ENCODE assay signal across 8 mouse cellular contexts in genomic region chr10:7680731-7681301, GRCm38 (mm10). TPM values are rescaled to one million over a fixed set of nuclear protein-coding genes. Genes with fewer than 3 reads are reported as not detected.
DNase-seq lines count a peak whose midpoint lies in the region; ATAC-seq and TF ChIP-seq lines count a peak whose summit lies in the region.

TSS of gene Pcmt1 (minus strand) at chr10:7681136.
TSS of gene Lats1 (plus strand) at chr10:7681214.

- H3K4me3 ChIP-seq in G1E (ENCODE audit: low read depth, low read length) = peak within 1 kb of the TSS; percentile 87
- H3K4me3 ChIP-seq in cerebellum, adult 2 months (replicated peaks; ENCODE audit: insufficient read depth, low read depth, low read length) = peak within 1 kb of the TSS; percentile 89
- peak within 1 kb of the TSS; percentile 99 for H3K4me3 ChIP-seq in forebrain, postnatal 0 days (ENCODE audit: low read depth, low read length)
- H3K4me3 ChIP-seq in layer of hippocampus, adult 2 months = peak within 1 kb of the TSS; percentile 61
- H3K4me3 ChIP-seq in lung, adult 2 months (replicated peaks; ENCODE audit: extremely low read depth, low read depth, low read length) = peak within 1 kb of the TSS; percentile 99
- H3K4me3 ChIP-seq in neural tube, embryonic 15.5 days (replicated peaks) = peak within 1 kb of the TSS; percentile 96

- under 1% methylated on average over 58 of the region's 65 CpGs for WGBS in cerebellum, adult 2 months
- WGBS in forebrain, postnatal 0 days = 2% methylated on average over 65 of the region's 65 CpGs
- under 1% methylated on average over 65 of the region's 65 CpGs for WGBS in lung, adult 2 months
- WGBS in neural tube, embryonic 15.5 days = under 1% methylated on average over 65 of the region's 65 CpGs

- peaks cover 52% of the 10 kb centered on the region for H3K36me3 ChIP-seq in G1E (replicated peaks)
- H3K36me3 ChIP-seq in forebrain, postnatal 0 days (ENCODE audit: insufficient read depth) = 0 out of 2 replicates have a peak, but pooled peaks cover 14% of the 10 kb centered on the region
- peaks cover 27% of the 10 kb centered on the region for H3K36me3 ChIP-seq in neural tube, embryonic 15.5 days

- TF ChIP-seq CTCF in G1E (IDR thresholded peaks at IDR 0.05; ENCODE audit: low read depth, low read length) = no peak
- no peak for TF ChIP-seq CTCF in cerebellum, adult 2 months (IDR thresholded peaks at IDR 0.05; ENCODE audit: borderline replicate concordance, insufficient read depth, low read depth, low read length)
- no peak for TF ChIP-seq CTCF in forebrain, postnatal 0 days (IDR thresholded peaks at IDR 0.05; ENCODE audit: low read depth)
- TF ChIP-seq CTCF in layer of hippocampus, adult 2 months (conservative IDR thresholded peaks at IDR 0.05) = no peak
- TF ChIP-seq CTCF in lung, adult 2 months (IDR thresholded peaks at IDR 0.05; ENCODE audit: insufficient read depth, low read length) = no peak

- H3K4me1 ChIP-seq in G1E (ENCODE audit: insufficient read depth, low read depth, low read length) = peaks cover 47% of the 10 kb centered on the region
- H3K4me1 ChIP-seq in cerebellum, adult 2 months (ENCODE audit: control insufficient read depth, insufficient read depth, low read length) = peaks cover 14% of the 10 kb centered on the region; the same call in 1 of the 2 replicates
- H3K4me1 ChIP-seq in forebrain, postnatal 0 days (ENCODE audit: insufficient read depth) = peaks cover 25% of the 10 kb centered on the region
- H3K4me1 ChIP-seq in lung, adult 2 months (ENCODE audit: control insufficient read depth, insufficient read depth, low read length) = peaks cover 9% of the 10 kb centered on the region; the same call in 1 of the 2 replicates
- H3K4me1 ChIP-seq in neural tube, embryonic 15.5 days = peaks cover 49% of the 10 kb centered on the region

- intact Hi-C loops in heart, postnatal 36 days (cut with DNase I) = loop anchor here (1.0 to 5.0 kb wide), 4 partner anchors 18 to 209 kb away; partner anchors contain the start of gene Ulbp1

- H3K27ac ChIP-seq in cerebellum, adult 2 months (ENCODE audit: insufficient read depth, low read length) = peak within 1 kb of the TSS; percentile 96
- H3K27ac ChIP-seq in forebrain, postnatal 0 days (ENCODE audit: low read depth, low read length) = peak within 1 kb of the TSS; percentile 97
- peak within 1 kb of the TSS; percentile 99 for H3K27ac ChIP-seq in layer of hippocampus, adult 2 months
- peak within 1 kb of the TSS; percentile 96 for H3K27ac ChIP-seq in neural tube, embryonic 15.5 days (replicated peaks)

- H3K9me3 ChIP-seq in G1E (replicated peaks) = no peaks in the 10 kb centered on the region
- H3K9me3 ChIP-seq in forebrain, postnatal 0 days (ENCODE audit: low read length) = no peaks in the 10 kb centered on the region
- no peaks in the 10 kb centered on the region for H3K9me3 ChIP-seq in neural tube, embryonic 15.5 days (replicated peaks)

- peak; percentile 85 for DNase-seq in G1E (ENCODE audit: low spot score)
- peak; percentile 87 to 92 for DNase-seq in cerebellum, adult 2 months
- peak; percentile 89 for DNase-seq in forebrain, postnatal 0 days
- DNase-seq in heart, postnatal 36 days = peak; percentile 90 to 93
- DNase-seq in layer of hippocampus, adult 2 months (ENCODE audit: low spot score in 2 of 2) = peak; percentile 80 to 90
- DNase-seq in lung, adult 2 months = peak; percentile 90
- peak; percentile 92 for DNase-seq in testis, postnatal 10 days (ENCODE audit: low spot score)

- no peaks in the 10 kb centered on the region for H3K27me3 ChIP-seq in G1E (ENCODE audit: insufficient read depth, low read length)
- H3K27me3 ChIP-seq in cerebellum, adult 2 months (ENCODE audit: control insufficient read depth, insufficient read depth, low read length) = no peaks in the 10 kb centered on the region
- H3K27me3 ChIP-seq in forebrain, postnatal 0 days (ENCODE audit: insufficient read depth, low read length) = no peaks in the 10 kb centered on the region
- no peaks in the 10 kb centered on the region for H3K27me3 ChIP-seq in neural tube, embryonic 15.5 days (replicated peaks)

- H3K4me2 ChIP-seq in forebrain, postnatal 0 days (ENCODE audit: low read depth) = peak within 1 kb of the TSS; percentile 76
- H3K4me2 ChIP-seq in neural tube, embryonic 15.5 days = peak within 1 kb of the TSS; percentile 73

- TF ChIP-seq POLR2A in cerebellum, adult 2 months (IDR thresholded peaks at IDR 0.05; ENCODE audit: borderline replicate concordance, insufficient read depth, low read length) = peak; percentile 65
- TF ChIP-seq POLR2A in lung, adult 2 months (IDR thresholded peaks at IDR 0.05; ENCODE audit: borderline replicate concordance, extremely low read depth, low read depth, low read length) = peak; percentile 54; the same call in 1 of the 2 replicates

- peak within 1 kb of the TSS; percentile 98 for H3K9ac ChIP-seq in forebrain, postnatal 0 days
- H3K9ac ChIP-seq in neural tube, embryonic 15.5 days (replicated peaks) = peak within 1 kb of the TSS; percentile 97

- ATAC-seq in G1E (ENCODE audit: extremely low read depth, insufficient number of reproducible peaks, low FRiP score, poor library complexity, severe bottlenecking) = peak; percentile 35; the same call in 1 of the 2 replicates
- peak; percentile 92 for ATAC-seq in forebrain, postnatal 0 days
- peak; percentile 91 for ATAC-seq in neural tube, embryonic 15.5 days (ENCODE audit: low FRiP score)

RNA-seq across cellular contexts. Expression of gene Pcmt1, which starts in this region (rescaled TPM):
- total RNA-seq in G1E (2014; fragmentation: Nextera tagmentation) (79.0 and 80.5 TPM in 2 replicates), G1E (2017) (109 and 117 TPM in 2 replicates)
- 43.0 and 55.8 TPM in 2 replicates for polyA plus RNA-seq in G1E (2012)
- polyA plus RNA-seq in cerebellum, adult 2 months (2012; rRNA removed) = 146 and 151 TPM in 2 replicates
- total RNA-seq in forebrain, postnatal 0 days (2014; rRNA removed) = 90.0 and 92.3 TPM in 2 replicates
- 165 and 178 TPM in 2 replicates for polyA plus RNA-seq in forebrain, postnatal 0 days (2015; fragmentation: Nextera tagmentation; extraction: Ambion mirVana)
- 10 to 100 TPM; 92.8 to 95.6 TPM for total RNA-seq in heart, postnatal 36 days (2021)
- total RNA-seq in layer of hippocampus, adult 2 months (2021) = 100 to 1,000 TPM; 151 to 162 TPM
- polyA plus RNA-seq in lung, adult 2 months (2012; rRNA removed) = 19.4 and 25.2 TPM in 2 replicates
- 187 and 194 TPM in 2 replicates for polyA plus RNA-seq in neural tube, embryonic 15.5 days (2015; fragmentation: Nextera tagmentation; extraction: Ambion mirVana)

RNA-seq across cellular contexts. Expression of gene Lats1, which starts in this region (rescaled TPM):
- total RNA-seq in G1E (2014; fragmentation: Nextera tagmentation) = 38.0 and 41.9 TPM in 2 replicates
- 12.8 and 16.2 TPM in 2 replicates for total RNA-seq in G1E (2017)
- 4.6 and 4.9 TPM in 2 replicates for polyA plus RNA-seq in G1E (2012)
- polyA plus RNA-seq in cerebellum, adult 2 months (2012; rRNA removed) = 20.5 and 22.2 TPM in 2 replicates
- total RNA-seq in forebrain, postnatal 0 days (2014; rRNA removed) = 38.3 and 54.6 TPM in 2 replicates
- polyA plus RNA-seq in forebrain, postnatal 0 days (2015; fragmentation: Nextera tagmentation; extraction: Ambion mirVana) = 5.0 and 7.4 TPM in 2 replicates
- 10 to 100 TPM; 11.6 to 13.0 TPM for total RNA-seq in heart, postnatal 36 days (2021)
- 10 to 100 TPM; 32.6 to 35.8 TPM for total RNA-seq in layer of hippocampus, adult 2 months (2021)
- polyA plus RNA-seq in lung, adult 2 months (2012; rRNA removed) = 10.5 and 13.1 TPM in 2 replicates
- 7.7 and 7.8 TPM in 2 replicates for polyA plus RNA-seq in neural tube, embryonic 15.5 days (2015; fragmentation: Nextera tagmentation; extraction: Ambion mirVana)

Comparison
In these comparisons a context has a peak if more than half of its experiments do, and no peak if none do; other contexts are left out.
1. Peak in every context shown above with its lines: DNase-seq, ATAC-seq, H3K4me3 ChIP-seq and H3K27ac ChIP-seq.
2. ATAC-seq: peak in every context shown above with its lines; median percentile 92 in forebrain, postnatal 0 days; 91 in neural tube, embryonic 15.5 days; 35 in G1E.